8 mouse cellular contexts compared by ENCODE assay signal in the genomic region with DNA sequence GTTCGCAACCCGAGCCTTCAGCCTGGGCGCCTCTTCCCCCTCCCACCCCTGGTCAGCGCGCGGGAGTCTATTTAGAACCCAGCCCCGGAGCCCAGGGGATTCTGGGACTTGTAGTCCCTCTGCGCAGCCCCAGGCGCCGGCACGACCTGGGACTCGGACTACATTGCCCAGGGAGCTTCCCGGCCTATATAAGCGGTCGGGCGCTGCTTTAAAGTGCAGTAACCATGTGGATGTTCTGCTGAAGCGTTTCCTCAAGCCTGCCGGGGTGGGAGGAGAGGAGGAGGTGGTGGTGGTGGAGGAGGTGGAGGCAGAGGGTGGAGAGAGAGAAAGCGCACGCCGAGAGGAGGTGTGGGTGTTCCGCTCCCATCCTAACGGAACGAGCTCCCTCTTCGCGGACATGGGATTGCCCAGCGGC. TPM values are rescaled to one million over a fixed set of nuclear protein-coding genes. Genes with fewer than 3 reads are reported as not detected.
DNase-seq lines count a peak whose midpoint lies in the region; ATAC-seq lines count a peak whose summit lies in the region.

A gene (plus strand): TSS at position 216 of the 415 bp plus-strand sequence.

- DNase-seq in CD4-positive, CD25-positive, alpha-beta regulatory T cell, adult 2 months (ENCODE audit: low read depth, low spot score), result peak; percentile 98
- DNase-seq in fat pad, adult 2 months (ENCODE audit: extremely low read depth, low read depth, low spot score), result peak; percentile 43
- DNase-seq in kidney, postnatal 10 days, result peak; percentile 99
- DNase-seq in natural killer cell, adult 2 months (ENCODE audit: low spot score in 2 of 2), result peak; percentile 96

- H3K4me3 ChIP-seq in brown adipose tissue, adult 24 weeks (ENCODE audit: insufficient read depth, low read depth, low read length), result peak within 1 kb of the TSS; percentile 96
- peak within 1 kb of the TSS; percentile 92 for H3K4me3 ChIP-seq in heart, embryonic 13.5 days
- peak within 1 kb of the TSS; percentile 68 for H3K4me3 ChIP-seq in liver, embryonic 12.5 days
- peak within 1 kb of the TSS; percentile 70 for H3K4me3 ChIP-seq in stomach, embryonic 15.5 days (replicated peaks)

- H3K9ac ChIP-seq in heart, embryonic 13.5 days, result peak within 1 kb of the TSS; percentile 90
- peak within 1 kb of the TSS; percentile 66 for H3K9ac ChIP-seq in liver, embryonic 12.5 days
- H3K9ac ChIP-seq in stomach, embryonic 15.5 days, result peak within 1 kb of the TSS; percentile 54

- H3K4me1 ChIP-seq in brown adipose tissue, adult 24 weeks (ENCODE audit: control insufficient read depth, insufficient read depth, insufficient read length, low read length), result peaks cover 17% of the 10 kb centered on the region
- H3K4me1 ChIP-seq in heart, embryonic 13.5 days, result peaks cover 44% of the 10 kb centered on the region
- peaks cover 33% of the 10 kb centered on the region for H3K4me1 ChIP-seq in liver, embryonic 12.5 days
- peaks cover 5% of the 10 kb centered on the region for H3K4me1 ChIP-seq in stomach, embryonic 15.5 days

- no peaks in the 10 kb centered on the region for H3K27me3 ChIP-seq in heart, embryonic 13.5 days (replicated peaks)
- H3K27me3 ChIP-seq in liver, embryonic 12.5 days (replicated peaks), result no peaks in the 10 kb centered on the region
- no peaks in the 10 kb centered on the region for H3K27me3 ChIP-seq in stomach, embryonic 15.5 days (replicated peaks)

- no peaks in the 10 kb centered on the region for H3K9me3 ChIP-seq in heart, embryonic 13.5 days
- H3K9me3 ChIP-seq in liver, embryonic 12.5 days (replicated peaks), result no peaks in the 10 kb centered on the region
- no peaks in the 10 kb centered on the region for H3K9me3 ChIP-seq in stomach, embryonic 15.5 days

- peaks cover 4% of the 10 kb centered on the region; the same call in 1 of the 2 replicates for H3K36me3 ChIP-seq in heart, embryonic 13.5 days
- H3K36me3 ChIP-seq in liver, embryonic 12.5 days, result 0 out of 2 replicates have a peak, but pooled peaks cover under 1% of the 10 kb centered on the region
- H3K36me3 ChIP-seq in stomach, embryonic 15.5 days, result no peaks in the 10 kb centered on the region

- WGBS in heart, embryonic 13.5 days, result under 1% methylated on average over 27 of the region's 27 CpGs
- under 1% methylated on average over 27 of the region's 27 CpGs for WGBS in liver, embryonic 12.5 days (ENCODE audit: insufficient replicate concordance)
- WGBS in stomach, embryonic 15.5 days, result under 1% methylated on average over 27 of the region's 27 CpGs

- peak within 1 kb of the TSS; percentile 84 for H3K27ac ChIP-seq in brown adipose tissue, adult 24 weeks (replicated peaks; ENCODE audit: low read depth, low read length)
- H3K27ac ChIP-seq in heart, embryonic 13.5 days (replicated peaks), result peak within 1 kb of the TSS; percentile 86
- peak within 1 kb of the TSS; percentile 56 for H3K27ac ChIP-seq in liver, embryonic 12.5 days
- peak within 1 kb of the TSS; percentile 74 for H3K27ac ChIP-seq in stomach, embryonic 15.5 days

- peak; percentile 99 for ATAC-seq in heart, embryonic 13.5 days (ENCODE audit: extremely low read depth, insufficient number of reproducible peaks, low FRiP score, low TSS enrichment)
- peak; percentile 99 for ATAC-seq in liver, embryonic 12.5 days
- peak; percentile 100 for ATAC-seq in stomach, embryonic 15.5 days (ENCODE audit: insufficient read depth, low FRiP score, low read depth)

- peak within 1 kb of the TSS; percentile 93 for H3K4me2 ChIP-seq in heart, embryonic 13.5 days
- peak within 1 kb of the TSS; percentile 78 for H3K4me2 ChIP-seq in liver, embryonic 12.5 days
- H3K4me2 ChIP-seq in stomach, embryonic 15.5 days, result peak within 1 kb of the TSS; percentile 77

RNA-seq across cellular contexts. Expression of the gene that starts here (rescaled TPM):
- 33.1 and 42.5 TPM in 2 replicates for polyA plus RNA-seq in brown adipose tissue, adult 24 weeks (2012; ENCODE audit: insufficient read depth, insufficient read length, missing spikeins)
- polyA plus RNA-seq in heart, embryonic 13.5 days (2015; fragmentation: Nextera tagmentation; extraction: Ambion mirVana), result 11.1 and 12.1 TPM in 2 replicates
- 5.4 and 5.7 TPM in 2 replicates for polyA plus RNA-seq in liver, embryonic 12.5 days (2016; fragmentation: Nextera tagmentation; extraction: Ambion mirVana)
- polyA plus RNA-seq in stomach, embryonic 15.5 days (2015; fragmentation: Nextera tagmentation; extraction: Ambion mirVana), result 9.4 and 13.1 TPM in 2 replicates

Comparison
In these comparisons a context has a peak if more than half of its experiments do, and no peak if none do; other contexts are left out.
1. Peak in every context shown above with its lines: DNase-seq, ATAC-seq, H3K4me3 ChIP-seq and H3K27ac ChIP-seq.
2. DNase-seq: peak in every context shown above with its lines; median percentile 99 in kidney, postnatal 10 days; 98 in CD4-positive, CD25-positive, alpha-beta regulatory T cell, adult 2 months; 96 in natural killer cell, adult 2 months; 43 in fat pad, adult 2 months.